Mouse (Mus musculus): ENCODE results near the gene Ccl22.

Gene Ccl22

GRCm38 (mm10) chr8:94778895-94779533 is 33.6 kb downstream of the Ccl22 start:
- DNase-seq (ENCODE audit: low spot score in 2 of 2): no peak

- DNase-seq (ENCODE audit: low spot score in 2 of 2): peak in 1 of 2 experiments; percentile 29
Observed at GRCm38 (mm10) chr8:94779534-94780294, 34.3 kb downstream of the Ccl22 start.

GRCm38 (mm10) chr8:94780491-94781154 is 35.2 kb downstream of the Ccl22 start:
- no peak for DNase-seq (ENCODE audit: low spot score in 2 of 2)

GRCm38 (mm10) chr8:94781155-94781837 is 35.9 kb downstream of the Ccl22 start:
- no peak for DNase-seq (ENCODE audit: low spot score in 2 of 2)

- peak; percentile 47 to 54 for DNase-seq (ENCODE audit: low spot score in 2 of 2)
Observed at GRCm38 (mm10) chr8:94781838-94782235, 36.4 kb downstream of the Ccl22 start.

GRCm38 (mm10) chr8:94783890-94784289 is 38.5 kb downstream of the Ccl22 start:
- no peak for DNase-seq (ENCODE audit: low spot score in 2 of 2)

GRCm38 (mm10) chr8:94785247-94785985 is 40.0 kb downstream of the Ccl22 start:
- peak; percentile 34 to 41 for DNase-seq (ENCODE audit: low spot score in 2 of 2)

GRCm38 (mm10) chr8:94785995-94786595 is 40.7 kb downstream of the Ccl22 start:
- DNase-seq (ENCODE audit: low spot score in 2 of 2): no peak

- no peak for DNase-seq (ENCODE audit: low spot score in 2 of 2)
Observed at GRCm38 (mm10) chr8:94787524-94788501, 42.4 kb downstream of the Ccl22 start.

- no peak for DNase-seq (ENCODE audit: low spot score in 2 of 2)
Observed at GRCm38 (mm10) chr8:94789256-94789955, 44.0 kb downstream of the Ccl22 start.

GRCm38 (mm10) chr8:94794368-94794767 is 49.0 kb downstream of the Ccl22 start:
- no peak for DNase-seq (ENCODE audit: low spot score in 2 of 2)

- DNase-seq (ENCODE audit: low spot score in 2 of 2): no peak
Observed at GRCm38 (mm10) chr8:94794782-94795181, 49.4 kb downstream of the Ccl22 start.

GRCm38 (mm10) chr8:94800278-94800968 is 55.0 kb downstream of the Ccl22 start:
- DNase-seq (ENCODE audit: low spot score in 2 of 2): peak; percentile 72 to 78

Measured in right cerebral cortex, postnatal 10 days (tissue).